Mouse (Mus musculus) liver, postnatal 0 days (tissue): ENCODE results near the gene Casd1.

Experiments used
- CTCF ChIP-seq: sonication (generic); IDR thresholded peaks from 2 replicates; pipeline ENCODE4 v1.5.1; 2016; ENCODE audit warnings: antibody characterized with exemption, low read depth
- EP300 ChIP-seq: IDR thresholded peaks from 2 replicates; pipeline ENCODE4 v1.6.1; 2016; ENCODE audit warnings: antibody characterized with exemption, low read depth, mild to moderate bottlenecking

GRCm38 (mm10) chr6:4634804-4635203 is 34.2 kb downstream of the Casd1 start:
- TF ChIP-seq CTCF (no peak), EP300 (no peak)
